Mouse (Mus musculus) stomach, postnatal 0 days (tissue): ENCODE data around the gene Tbc1d4.

ENCODE experiments used
- CTCF ChIP-seq: IDR thresholded peaks from 2 replicates; pipeline ENCODE4 v1.5.1; 2016; ENCODE audit warnings: antibody characterized with exemption, low read depth, mild to moderate bottlenecking, moderate library complexity
- EP300 ChIP-seq: optimal IDR thresholded peaks from 2 replicates; pipeline ENCODE3; 2016; ENCODE audit warnings: antibody characterized with exemption

DNA sequence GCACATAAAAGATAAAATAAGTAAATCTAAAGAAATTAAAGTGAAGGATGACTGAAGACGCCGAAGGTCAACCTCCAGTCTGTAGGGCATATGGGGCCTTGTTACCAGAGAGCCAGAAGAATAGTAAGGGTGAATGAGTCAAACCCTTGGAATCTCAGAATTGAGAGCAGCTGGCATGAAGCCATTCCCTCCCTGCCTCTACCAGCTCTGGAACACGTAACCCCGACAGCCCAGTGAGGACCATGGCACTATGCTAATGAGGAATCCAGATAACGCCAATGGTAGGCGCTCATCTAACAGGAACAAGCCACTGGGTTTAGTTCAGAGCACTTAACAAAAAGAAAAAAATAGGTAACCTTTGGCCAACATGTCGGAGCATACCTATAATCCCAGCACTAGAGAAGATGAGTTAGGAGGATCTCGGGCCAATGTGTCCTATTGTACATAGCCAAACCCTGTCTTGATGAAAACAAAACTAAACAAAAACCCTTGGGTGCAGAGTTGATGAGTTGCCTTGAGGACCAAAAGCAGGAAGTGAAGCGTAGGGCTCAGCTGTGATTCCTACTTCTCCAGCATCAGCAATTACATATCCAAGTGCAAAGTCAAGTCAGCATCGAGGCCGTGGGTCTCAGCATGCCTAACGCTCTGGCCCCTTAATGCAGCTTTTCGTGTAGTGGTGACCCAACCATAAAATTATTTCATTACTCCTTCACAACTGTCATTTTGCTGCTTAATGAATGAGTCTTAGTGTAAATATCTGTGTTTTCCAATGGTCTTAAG lies 13.5 kb downstream of the Tbc1d4 start:
- TF ChIP-seq CTCF (no peak), EP300 (no peak)
